Mouse (Mus musculus) activated CD4-positive, CD25-positive, alpha-beta regulatory T cell, adult 4 months (primary cell): ENCODE results near the gene Gpatch8. TPM values are rescaled to one million over a fixed set of nuclear protein-coding genes. Genes with fewer than 3 reads are reported as not detected.

ENCODE experiments used
- ATAC-seq: one replicate; pipeline ENCODE4 v1.8.0; 2017
- polyA plus RNA-seq, 2 experiments: library from polyadenylated mRNA; unstranded; fragments of 100-300 nt; shearing (Covaris generic); gene quantifications; one replicate each; pipeline ENCODE4 v1.2.1; 2017

Gpatch8 gene
- polyA plus RNA-seq: 10 to 100 TPM; 54.2 to 55.9 TPM

- peak; percentile 88 for ATAC-seq
Observed at GRCm38 (mm10) chr11:102556031-102556715, at the start of gene Gpatch8. Gene Gpatch8 (minus strand): TSS chr11:102556392.

- no peak for ATAC-seq
Observed at GRCm38 (mm10) chr11:102604777-102605552, 48.8 kb upstream of the Gpatch8 start.

- ATAC-seq: no peak
Observed at GRCm38 (mm10) chr11:102604010-102604584, 47.9 kb upstream of the Gpatch8 start, which contains the start of gene Fzd2. Gene Fzd2 (plus strand): TSS chr11:102604396.

- no peak for ATAC-seq
Observed at GRCm38 (mm10) chr11:102603496-102603850, 47.3 kb upstream of the Gpatch8 start.

GRCm38 (mm10) chr11:102602816-102603495 is 46.8 kb upstream of the Gpatch8 start:
- no peak for ATAC-seq

GRCm38 (mm10) chr11:102599912-102600311 is 43.7 kb upstream of the Gpatch8 start:
- no peak for ATAC-seq

- ATAC-seq: no peak
Observed at GRCm38 (mm10) chr11:102595341-102595820, 39.2 kb upstream of the Gpatch8 start.

GRCm38 (mm10) chr11:102587554-102587953 is 31.4 kb upstream of the Gpatch8 start:
- no peak for ATAC-seq

- ATAC-seq: no peak
Observed at GRCm38 (mm10) chr11:102586445-102587130, 30.4 kb upstream of the Gpatch8 start.

GRCm38 (mm10) chr11:102582736-102583135 is 26.5 kb upstream of the Gpatch8 start:
- ATAC-seq: no peak

- no peak for ATAC-seq
Observed at GRCm38 (mm10) chr11:102582016-102582610, 25.9 kb upstream of the Gpatch8 start.

- ATAC-seq: no peak
Observed at GRCm38 (mm10) chr11:102581281-102582015, 25.3 kb upstream of the Gpatch8 start.

GRCm38 (mm10) chr11:102580034-102580330 is 23.8 kb upstream of the Gpatch8 start:
- ATAC-seq: no peak

- ATAC-seq: no peak
Observed at GRCm38 (mm10) chr11:102579165-102580033, 23.2 kb upstream of the Gpatch8 start, which contains the start of gene Gm11627. Gene Gm11627 (minus strand): TSS chr11:102579461.

- ATAC-seq: peak; percentile 52
Observed at GRCm38 (mm10) chr11:102578341-102579118, 22.3 kb upstream of the Gpatch8 start.

- ATAC-seq: no peak
Observed at GRCm38 (mm10) chr11:102576050-102576754, 20.0 kb upstream of the Gpatch8 start.

- ATAC-seq: no peak
Observed at GRCm38 (mm10) chr11:102575034-102575433, 18.8 kb upstream of the Gpatch8 start.

GRCm38 (mm10) chr11:102572866-102573663 is 16.9 kb upstream of the Gpatch8 start:
- ATAC-seq: no peak
